Mouse (Mus musculus): ENCODE measurements around the gene Gba2.

DNA sequence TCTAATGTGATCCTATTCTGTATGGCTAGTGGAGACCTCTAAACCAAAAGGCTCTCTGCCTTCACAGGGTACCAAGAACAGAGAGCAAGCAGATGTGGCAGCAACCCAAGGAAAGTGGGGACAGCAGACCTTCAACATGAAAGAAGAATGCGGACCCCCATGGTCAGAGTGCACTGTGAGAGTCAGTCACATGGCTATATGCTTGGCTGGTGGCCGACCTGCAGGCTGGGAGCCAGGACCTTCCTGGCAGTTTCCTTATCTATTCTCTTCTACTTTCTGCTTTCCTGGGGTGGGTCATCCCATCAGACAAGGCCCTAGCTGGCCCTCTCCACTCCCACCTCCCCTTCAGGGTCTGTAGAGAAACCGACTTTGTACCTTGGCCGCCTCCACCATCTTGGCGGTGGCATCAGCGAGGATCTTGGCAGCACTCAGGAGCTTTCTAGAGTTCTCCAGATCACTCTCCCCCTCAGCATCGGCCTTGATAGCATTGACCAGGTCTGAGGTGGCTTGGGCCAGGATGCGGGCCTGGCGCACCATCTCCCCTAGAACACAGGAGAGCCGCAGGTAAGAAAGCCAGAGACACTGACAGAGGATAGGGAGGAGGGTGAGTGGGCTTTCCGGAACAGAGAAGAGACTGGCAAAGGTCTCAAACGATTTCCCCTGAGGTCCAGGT is 32.2 kb downstream of the Gba2 start:
- no peak for TF ChIP-seq CTCF (IDR thresholded peaks at IDR 0.05; ENCODE audit: low read depth)
- TF ChIP-seq EP300 (IDR thresholded peaks at IDR 0.05; ENCODE audit: low read depth) = no peak
